Mouse (Mus musculus) midbrain, embryonic 10.5 days (tissue): ENCODE results near the gene Guca2b. TPM values are rescaled to one million over a fixed set of nuclear protein-coding genes. Genes with fewer than 3 reads are reported as not detected.

Experiments
- DNase-seq: peaks from one replicate; pipeline ENCODE4 v3.0.0-alpha.2; 2017; ENCODE audit warnings: low spot score
- H3K27ac ChIP-seq: fragments of 300-500 bp; sonication (generic); replicated peaks from 2 replicates; pipeline ENCODE4 v1.5.1; 2016; ENCODE audit warnings: mild to moderate bottlenecking
- H3K27me3 ChIP-seq: fragments of 300-500 bp; sonication (generic); 2 replicates; pipeline ENCODE4 v1.6.1; 2016; ENCODE audit warnings: low read depth, mild to moderate bottlenecking; ENCODE audit not compliant: poor library complexity, severe bottlenecking
- H3K36me3 ChIP-seq: fragments of 300-500 bp; sonication (generic); 2 replicates; pipeline ENCODE4 v1.6.1; 2016; ENCODE audit warnings: mild to moderate bottlenecking, moderate library complexity
- H3K4me1 ChIP-seq: fragments of 300-500 bp; sonication (generic); 2 replicates; pipeline ENCODE4 v1.6.1; 2016
- H3K4me3 ChIP-seq: fragments of 300-500 bp; sonication (generic); 2 replicates; pipeline ENCODE4 v1.5.1; 2016; ENCODE audit warnings: mild to moderate bottlenecking, moderate library complexity
- H3K9me3 ChIP-seq: fragments of 300-500 bp; sonication (generic); replicated peaks from 2 replicates; pipeline ENCODE4 v1.6.1; 2016; ENCODE audit warnings: mild to moderate bottlenecking
- WGBS: fragments of 180-500 bp; shearing (Covaris S2); methylation state at CpG from one replicate; pipeline ENCODE4 v1.1.7; 2016; 5-methylcytosine and 5-hydroxymethylcytosine counted together
- polyA plus RNA-seq: library from polyadenylated mRNA; unstranded; fragments of >200 nt; fragmentation: Nextera tagmentation; extraction: Ambion mirVana; gene quantifications from 2 replicates; pipeline ENCODE4 v1.2.1, GENCODE M21; 2016

The Guca2b gene
- polyA plus RNA-seq, 1 experiment from 2014 or later = not detected

GRCm38 (mm10) chr4:119626081-119626645 is 32.6 kb downstream of the Guca2b start:
- Histone ChIP-seq H3K4me1 (peaks cover 15% of the 10 kb centered on the region), H3K9me3 (no peaks in the 10 kb centered on the region), H3K36me3 (peaks cover 65% of the 10 kb centered on the region), H3K4me3 (no peak overlapping the region), H3K27me3 (no peaks in the 10 kb centered on the region), H3K27ac (no peak overlapping the region)
- 37% methylated on average over 7 of the region's 7 CpGs for WGBS
- no peak for DNase-seq

GRCm38 (mm10) chr4:119614724-119615123 is 44.0 kb downstream of the Guca2b start:
- no peaks in the 10 kb centered on the region for H3K27me3 ChIP-seq
- H3K27ac ChIP-seq = no peak overlapping the region

GRCm38 (mm10) chr4:119614078-119614477 is 44.7 kb downstream of the Guca2b start:
- Histone ChIP-seq H3K9me3 (no peaks in the 10 kb centered on the region), H3K27me3 (no peaks in the 10 kb centered on the region), H3K4me3 (no peak overlapping the region), H3K4me1 (no peaks in the 10 kb centered on the region), H3K27ac (no peak overlapping the region), H3K36me3 (no peaks in the 10 kb centered on the region)
- no peak for DNase-seq
- 74% methylated on average over 1 of the region's 1 CpGs for WGBS

More at GRCm38 (mm10) chr4:119614724-119615123, 44.0 kb downstream of the Guca2b start:
- 93% methylated on average over 4 of the region's 4 CpGs for WGBS
- H3K36me3 ChIP-seq = peaks cover 3% of the 10 kb centered on the region
- no peak overlapping the region for H3K4me3 ChIP-seq
- no peaks in the 10 kb centered on the region for H3K4me1 ChIP-seq
- DNase-seq = no peak
- H3K9me3 ChIP-seq = no peaks in the 10 kb centered on the region

- WGBS = 96% methylated on average over 1 of the region's 1 CpGs
- no peaks in the 10 kb centered on the region for H3K4me1 ChIP-seq
- peaks cover 23% of the 10 kb centered on the region for H3K36me3 ChIP-seq
- H3K27me3 ChIP-seq = no peaks in the 10 kb centered on the region
- no peak overlapping the region for H3K4me3 ChIP-seq
- H3K27ac ChIP-seq = no peak overlapping the region
- no peak for DNase-seq
- H3K9me3 ChIP-seq = no peaks in the 10 kb centered on the region
These were observed 49.3 kb downstream of the Guca2b start for GRCm38 (mm10) chr4:119609488-119609887.

Other genes with a start within 250 kb of the Guca2b start
- 9.0 and 9.1 TPM in 2 replicates for gene Ccdc30, start 243.4 kb downstream of the Guca2b start, polyA plus RNA-seq
- 24.0 and 27.5 TPM in 2 replicates for gene Ppcs, start 236.5 kb downstream of the Guca2b start, polyA plus RNA-seq
- gene Zmynd12, start 236.1 kb downstream of the Guca2b start, polyA plus RNA-seq = 0.35 TPM in 1 of 2 replicates, not detected in the other
- gene Rimkla, start 166.3 kb downstream of the Guca2b start, polyA plus RNA-seq = 3.8 and 5.0 TPM in 2 replicates
- 18.1 and 20.1 TPM in 2 replicates for gene Foxj3, start 122.0 kb downstream of the Guca2b start, polyA plus RNA-seq
- 2.7 and 2.8 TPM in 2 replicates for gene Frg2f1, start 119.4 kb downstream of the Guca2b start, polyA plus RNA-seq
- gene Guca2a, start 21.2 kb downstream of the Guca2b start, polyA plus RNA-seq = not detected in 2 replicates
- gene Hivep3, start 74.8 kb upstream of the Guca2b start, polyA plus RNA-seq = 0.64 and 1.0 TPM in 2 replicates